Mouse (Mus musculus): Measurements from ENCODE around the gene Vps45. TPM values are rescaled to one million over a fixed set of nuclear protein-coding genes. Genes with fewer than 3 reads are reported as not detected.

Gene Vps45
- total and polyA plus RNA-seq, 3 experiments, result 20.6 to 92.0 (median 28.9) TPM

GRCm38 (mm10) chr3:96087219-96087618, 29.0 kb upstream of the Vps45 start (continued):
- no peak for TF ChIP-seq BHLHE40 (IDR thresholded peaks at IDR 0.05; ENCODE audit: borderline replicate concordance, low read depth, low read length)
- no peak for TF ChIP-seq E2F4 (IDR thresholded peaks at IDR 0.05; ENCODE audit: borderline replicate concordance, low read depth, low read length)
- TF ChIP-seq EP300 (IDR thresholded peaks at IDR 0.05; ENCODE audit: low read depth in 1 of 2, low read length in 2 of 2), result peak; percentile 23 to 53; a peak in 2 of 4 replicates

DNA sequence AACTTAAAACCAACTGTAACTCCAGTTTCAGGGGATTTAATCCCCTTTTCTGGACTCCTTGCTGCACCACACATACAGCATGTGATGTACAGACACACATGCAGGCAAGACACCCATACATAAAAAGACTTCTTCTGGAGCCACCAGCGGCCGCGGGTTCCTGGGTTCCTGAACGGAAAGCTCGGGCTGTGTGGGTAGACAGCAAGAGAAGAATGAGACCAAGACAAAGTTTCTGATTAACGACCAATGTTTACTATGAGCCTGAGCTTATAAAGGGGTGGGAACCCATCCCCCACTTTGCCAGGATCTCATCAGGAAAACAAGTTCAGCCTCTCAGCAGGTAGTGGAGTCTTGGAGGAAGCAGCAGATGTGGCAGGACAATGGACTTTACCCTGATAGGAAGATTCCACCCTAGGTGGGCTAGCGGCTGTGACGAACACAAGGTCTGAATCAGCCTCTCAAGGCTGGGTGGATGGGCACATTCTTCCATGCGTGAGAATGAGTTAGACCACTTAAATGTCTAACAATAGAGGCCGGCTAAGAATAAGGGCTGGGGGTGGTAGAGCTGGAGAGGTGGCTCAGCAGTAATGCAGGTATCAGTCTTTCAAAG, 26.0 kb upstream of the Vps45 start:
- Histone ChIP-seq H3K4me1 (ENCODE audit: control insufficient read depth in 1 of 2, insufficient read depth in 2 of 2, low read length in 2 of 2) (peaks cover 16 to 25% of the 10 kb centered on the region in 2 experiments), H3K9ac (ENCODE audit: control insufficient read depth, low read depth, low read length, poor library complexity, severe bottlenecking) (no peak overlapping the region), H3K36me3 (ENCODE audit: control insufficient read depth in 1 of 2, insufficient read depth in 2 of 2, low read length in 2 of 2) (peaks cover 0 to 35% of the 10 kb centered on the region in 2 experiments; a peak in 2 of 4 replicates), H3K4me3 (ENCODE audit: control insufficient read depth in 1 of 2, insufficient read depth in 1 of 2, low read depth in 2 of 2, low read length in 2 of 2) (no peak overlapping the region), H3K9me3 (replicated peaks; ENCODE audit: insufficient read depth, low read length) (no peaks in the 10 kb centered on the region), H3K27ac (ENCODE audit: control insufficient read depth, low read depth, low read length) (no peak overlapping the region), H3K27me3 (ENCODE audit: control insufficient read depth in 1 of 2, insufficient read depth in 2 of 2, low read length in 2 of 2) (no peaks in the 10 kb centered on the region), H3K79me2 (ENCODE audit: control insufficient read depth, insufficient read depth, low read length, poor library complexity) (no peaks in the 10 kb centered on the region)
- no peak for TF ChIP-seq TBP (IDR thresholded peaks at IDR 0.05; ENCODE audit: low read depth, low read length)
- TF ChIP-seq POLR2A (IDR thresholded peaks at IDR 0.05; ENCODE audit: control insufficient read depth in 1 of 2, insufficient read depth in 1 of 2, low read depth in 1 of 2, low read length in 2 of 2, poor library complexity in 1 of 2), result no peak
- TF ChIP-seq MAZ (IDR thresholded peaks at IDR 0.05; ENCODE audit: low read depth, low read length), result no peak
- TF ChIP-seq NELFE (IDR thresholded peaks at IDR 0.05; ENCODE audit: low read depth, low read length), result no peak
- no peak for TF ChIP-seq GABPA (IDR thresholded peaks at IDR 0.05; ENCODE audit: low read depth, low read length)
- no peak for TF ChIP-seq RCOR1 (IDR thresholded peaks at IDR 0.05; ENCODE audit: low read depth, low read length)
- TF ChIP-seq NRF1 (IDR thresholded peaks at IDR 0.05; ENCODE audit: insufficient read depth, low read depth, low read length, poor library complexity, severe bottlenecking), result no peak
- no peak for TF ChIP-seq ZNF384 (IDR thresholded peaks at IDR 0.05; ENCODE audit: low read depth, low read length)
- no peak for TF ChIP-seq SMC3 (IDR thresholded peaks at IDR 0.05; ENCODE audit: low read depth, low read length)
- no peak for TF ChIP-seq ZKSCAN1 (IDR thresholded peaks at IDR 0.05; ENCODE audit: low read depth, low read length)
- TF ChIP-seq USF1 (IDR thresholded peaks at IDR 0.05; ENCODE audit: low read depth, low read length), result no peak
- no peak for TF ChIP-seq CHD2 (IDR thresholded peaks at IDR 0.05; ENCODE audit: low read length)
- no peak for TF ChIP-seq UBTF (IDR thresholded peaks at IDR 0.05; ENCODE audit: borderline replicate concordance, insufficient read depth, low read depth, low read length)
- no peak for TF ChIP-seq TCF12 (IDR thresholded peaks at IDR 0.05; ENCODE audit: low read depth, low read length)
- no peak for TF ChIP-seq MXI1 (IDR thresholded peaks at IDR 0.05; ENCODE audit: low read depth, low read length)
- no peak for DNase-seq (ENCODE audit: low read depth, low spot score)
